Mouse (Mus musculus): Measurements from ENCODE around the gene Fbxw21. TPM values are rescaled to one million over a fixed set of nuclear protein-coding genes. Genes with fewer than 3 reads are reported as not detected.

Gene Fbxw21
- polyA plus RNA-seq, 1 experiment from 2014 or later: not detected

GRCm38 (mm10) chr9:109105648-109106047, 56.2 kb downstream of the Fbxw21 start:
- 91% methylated on average over 12 of the region's 12 CpGs for WGBS
- peaks cover 29% of the 10 kb centered on the region for H3K4me1 ChIP-seq (ENCODE audit: control insufficient read depth, insufficient read depth, low read length)
- no peak overlapping the region for H3K4me3 ChIP-seq (ENCODE audit: low read length)
- no peaks in the 10 kb centered on the region for H3K27me3 ChIP-seq (ENCODE audit: control insufficient read depth, insufficient read depth, low read length)
- no peak overlapping the region for H3K27ac ChIP-seq (ENCODE audit: low read depth, low read length)
- no peak overlapping the region for H3K4me2 ChIP-seq (replicated peaks; ENCODE audit: low read depth, low read length)
- H3K9ac ChIP-seq (ENCODE audit: low read depth, low read length): no peak overlapping the region
- no peaks in the 10 kb centered on the region for H3K9me3 ChIP-seq (ENCODE audit: control insufficient read depth, low read length)
- no peak for ATAC-seq (ENCODE audit: low FRiP score, low TSS enrichment)
- H3K36me3 ChIP-seq (ENCODE audit: control insufficient read depth, insufficient read depth, low read length): peaks cover 85% of the 10 kb centered on the region

- H3K4me3 ChIP-seq (ENCODE audit: low read length): no peak overlapping the region
- peaks cover 85% of the 10 kb centered on the region for H3K36me3 ChIP-seq (ENCODE audit: control insufficient read depth, insufficient read depth, low read length)
- no peak overlapping the region for H3K9ac ChIP-seq (ENCODE audit: low read depth, low read length)
- H3K27me3 ChIP-seq (ENCODE audit: control insufficient read depth, insufficient read depth, low read length): no peaks in the 10 kb centered on the region
- no peak for ATAC-seq (ENCODE audit: low FRiP score, low TSS enrichment)
- H3K9me3 ChIP-seq (ENCODE audit: control insufficient read depth, low read length): no peaks in the 10 kb centered on the region
- 73% methylated on average over 12 of the region's 12 CpGs for WGBS
- no peak overlapping the region for H3K27ac ChIP-seq (ENCODE audit: low read depth, low read length)
- H3K4me1 ChIP-seq (ENCODE audit: control insufficient read depth, insufficient read depth, low read length): peaks cover 33% of the 10 kb centered on the region
- H3K4me2 ChIP-seq (replicated peaks; ENCODE audit: low read depth, low read length): no peak overlapping the region
Observed at GRCm38 (mm10) chr9:109105011-109105410, 56.8 kb downstream of the Fbxw21 start.

- no peak for ATAC-seq (ENCODE audit: low FRiP score, low TSS enrichment)
- Histone ChIP-seq H3K27ac (ENCODE audit: low read depth, low read length) (no peak overlapping the region), H3K36me3 (ENCODE audit: control insufficient read depth, insufficient read depth, low read length) (peaks cover 80% of the 10 kb centered on the region), H3K9ac (ENCODE audit: low read depth, low read length) (no peak overlapping the region), H3K4me1 (ENCODE audit: control insufficient read depth, insufficient read depth, low read length) (peaks cover 39% of the 10 kb centered on the region), H3K4me2 (replicated peaks; ENCODE audit: low read depth, low read length) (no peak overlapping the region), H3K27me3 (ENCODE audit: control insufficient read depth, insufficient read depth, low read length) (no peaks in the 10 kb centered on the region), H3K9me3 (ENCODE audit: control insufficient read depth, low read length) (no peaks in the 10 kb centered on the region), H3K4me3 (ENCODE audit: low read length) (no peak overlapping the region)
- 90% methylated on average over 9 of the region's 9 CpGs for WGBS
Observed at GRCm38 (mm10) chr9:109104083-109104482, 57.8 kb downstream of the Fbxw21 start.

DNA sequence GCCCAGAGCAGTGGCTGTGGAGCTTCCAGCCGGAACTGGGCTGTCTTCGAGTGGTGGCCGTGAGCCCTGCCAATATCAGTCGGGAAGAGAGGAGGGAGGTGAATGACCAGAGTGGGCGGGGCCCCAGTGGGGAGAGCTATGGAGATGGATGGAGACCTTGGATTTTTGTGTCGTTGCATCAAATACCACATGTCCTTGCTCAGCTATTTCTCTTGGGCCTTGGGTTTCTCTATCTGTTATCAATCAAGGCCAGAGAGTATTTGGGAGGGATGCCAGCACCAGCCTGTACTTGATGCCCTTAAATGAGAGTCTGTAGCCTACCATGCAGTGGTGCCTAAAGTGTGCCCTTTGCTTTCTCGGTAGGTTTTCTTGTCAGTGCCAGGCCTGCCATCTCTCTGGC, 58.6 kb downstream of the Fbxw21 start:
- H3K27ac ChIP-seq (ENCODE audit: low read depth, low read length): no peak overlapping the region
- 69% methylated on average over 7 of the region's 7 CpGs for WGBS
- no peak overlapping the region for H3K4me3 ChIP-seq (ENCODE audit: low read length)
- H3K4me1 ChIP-seq (ENCODE audit: control insufficient read depth, insufficient read depth, low read length): peaks cover 48% of the 10 kb centered on the region
- no peak overlapping the region for H3K4me2 ChIP-seq (replicated peaks; ENCODE audit: low read depth, low read length)
- ATAC-seq (ENCODE audit: low FRiP score, low TSS enrichment): no peak
- no peak overlapping the region for H3K9ac ChIP-seq (ENCODE audit: low read depth, low read length)
- H3K36me3 ChIP-seq (ENCODE audit: control insufficient read depth, insufficient read depth, low read length): peaks cover 71% of the 10 kb centered on the region
- H3K9me3 ChIP-seq (ENCODE audit: control insufficient read depth, low read length): no peaks in the 10 kb centered on the region
- no peaks in the 10 kb centered on the region for H3K27me3 ChIP-seq (ENCODE audit: control insufficient read depth, insufficient read depth, low read length)

- Histone ChIP-seq H3K4me2 (replicated peaks; ENCODE audit: low read depth, low read length) (no peak overlapping the region), H3K27ac (ENCODE audit: low read depth, low read length) (no peak overlapping the region), H3K4me3 (ENCODE audit: low read length) (no peak overlapping the region), H3K9me3 (ENCODE audit: control insufficient read depth, low read length) (no peaks in the 10 kb centered on the region), H3K9ac (ENCODE audit: low read depth, low read length) (no peak overlapping the region), H3K4me1 (ENCODE audit: control insufficient read depth, insufficient read depth, low read length) (peaks cover 51% of the 10 kb centered on the region), H3K36me3 (ENCODE audit: control insufficient read depth, insufficient read depth, low read length) (peaks cover 65% of the 10 kb centered on the region), H3K27me3 (ENCODE audit: control insufficient read depth, insufficient read depth, low read length) (no peaks in the 10 kb centered on the region)
- no peak for ATAC-seq (ENCODE audit: low FRiP score, low TSS enrichment)
- 84% methylated on average over 3 of the region's 3 CpGs for WGBS
Observed at GRCm38 (mm10) chr9:109102541-109102940, 59.3 kb downstream of the Fbxw21 start.

GRCm38 (mm10) chr9:109101933-109102445, 59.9 kb downstream of the Fbxw21 start:
- no peak for ATAC-seq (ENCODE audit: low FRiP score, low TSS enrichment)
- H3K27me3 ChIP-seq (ENCODE audit: control insufficient read depth, insufficient read depth, low read length): no peaks in the 10 kb centered on the region
- H3K27ac ChIP-seq (ENCODE audit: low read depth, low read length): no peak overlapping the region
- H3K36me3 ChIP-seq (ENCODE audit: control insufficient read depth, insufficient read depth, low read length): peaks cover 62% of the 10 kb centered on the region
- no peak overlapping the region for H3K4me3 ChIP-seq (ENCODE audit: low read length)
- no peaks in the 10 kb centered on the region for H3K9me3 ChIP-seq (ENCODE audit: control insufficient read depth, low read length)
- H3K9ac ChIP-seq (ENCODE audit: low read depth, low read length): no peak overlapping the region; the same call in 1 of the 2 replicates
- H3K4me1 ChIP-seq (ENCODE audit: control insufficient read depth, insufficient read depth, low read length): peaks cover 52% of the 10 kb centered on the region
- H3K4me2 ChIP-seq (replicated peaks; ENCODE audit: low read depth, low read length): no peak overlapping the region
- WGBS: 89% methylated on average over 5 of the region's 5 CpGs

DNA sequence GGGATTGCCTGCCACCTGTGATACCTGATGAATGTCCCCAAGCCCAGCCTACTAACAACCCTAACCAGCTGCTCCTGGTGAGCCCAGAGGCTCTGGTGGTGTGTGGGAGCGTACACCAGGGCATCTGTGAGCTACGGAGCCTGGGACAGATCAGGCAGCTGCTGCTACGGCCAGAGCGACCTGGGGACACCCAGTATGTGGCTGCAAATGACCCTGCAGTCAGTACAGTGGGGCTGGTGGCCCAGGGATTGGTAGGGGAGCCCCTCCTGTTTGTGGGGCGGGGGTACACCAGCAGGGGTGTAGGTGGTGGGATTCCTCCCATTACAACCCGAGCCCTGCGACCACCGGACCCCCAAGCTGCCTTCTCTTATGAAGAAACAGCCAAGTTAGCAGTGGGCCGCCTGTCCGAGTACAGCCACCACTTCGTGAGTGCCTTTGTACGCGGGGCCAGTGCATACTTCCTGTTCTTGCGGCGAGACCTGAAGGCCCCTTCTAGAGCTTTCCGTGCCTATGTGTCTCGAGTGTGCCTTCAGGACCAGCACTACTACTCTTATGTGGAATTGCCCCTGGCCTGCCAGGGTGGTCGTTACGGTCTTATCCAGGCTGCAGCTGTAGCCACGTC, 61.4 kb downstream of the Fbxw21 start:
- WGBS: 88% methylated on average over 20 of the region's 20 CpGs
- Histone ChIP-seq H3K9me3 (ENCODE audit: control insufficient read depth, low read length) (no peaks in the 10 kb centered on the region), H3K36me3 (ENCODE audit: control insufficient read depth, insufficient read depth, low read length) (peaks cover 47% of the 10 kb centered on the region), H3K27ac (ENCODE audit: low read depth, low read length) (no peak overlapping the region), H3K4me2 (replicated peaks; ENCODE audit: low read depth, low read length) (no peak overlapping the region), H3K9ac (ENCODE audit: low read depth, low read length) (0 out of 2 replicates have a peak overlapping the region, but pooled peaks have one; percentile 2), H3K27me3 (ENCODE audit: control insufficient read depth, insufficient read depth, low read length) (no peaks in the 10 kb centered on the region), H3K4me1 (ENCODE audit: control insufficient read depth, insufficient read depth, low read length) (peaks cover 50% of the 10 kb centered on the region), H3K4me3 (ENCODE audit: low read length) (no peak overlapping the region)
- no peak for ATAC-seq (ENCODE audit: low FRiP score, low TSS enrichment)

DNA sequence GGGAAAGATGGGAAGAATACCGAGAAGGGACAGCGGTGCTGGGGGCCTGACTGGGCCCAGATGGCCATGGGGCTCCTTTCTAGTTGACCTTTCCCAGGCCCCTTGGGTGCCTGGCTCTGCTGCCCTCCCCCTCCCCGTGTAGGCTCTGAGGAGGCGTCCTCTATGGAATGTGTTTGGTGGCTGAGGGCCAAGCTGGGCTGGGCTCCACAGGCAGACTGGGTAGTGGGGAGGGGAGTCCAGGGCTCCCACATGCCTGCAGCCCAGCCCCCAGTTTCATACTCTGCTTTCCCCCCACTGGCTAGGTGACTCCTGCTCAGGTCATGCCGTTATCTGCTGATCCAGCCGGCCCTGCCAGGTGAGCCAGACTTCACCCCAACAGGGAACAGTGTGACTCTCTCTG, 62.9 kb downstream of the Fbxw21 start:
- Histone ChIP-seq H3K4me2 (replicated peaks; ENCODE audit: low read depth, low read length) (peak overlapping the region; percentile 15), H3K4me3 (ENCODE audit: low read length) (no peak overlapping the region), H3K27me3 (ENCODE audit: control insufficient read depth, insufficient read depth, low read length) (no peaks in the 10 kb centered on the region), H3K9me3 (ENCODE audit: control insufficient read depth, low read length) (no peaks in the 10 kb centered on the region), H3K9ac (ENCODE audit: low read depth, low read length) (peak overlapping the region; percentile 44), H3K27ac (ENCODE audit: low read depth, low read length) (peak overlapping the region; percentile 30; the same call in 1 of the 2 replicates), H3K36me3 (ENCODE audit: control insufficient read depth, insufficient read depth, low read length) (peaks cover 35% of the 10 kb centered on the region), H3K4me1 (ENCODE audit: control insufficient read depth, insufficient read depth, low read length) (peaks cover 50% of the 10 kb centered on the region)
- 34% methylated on average over 4 of the region's 6 CpGs for WGBS
- no peak for ATAC-seq (ENCODE audit: low FRiP score, low TSS enrichment)

DNA sequence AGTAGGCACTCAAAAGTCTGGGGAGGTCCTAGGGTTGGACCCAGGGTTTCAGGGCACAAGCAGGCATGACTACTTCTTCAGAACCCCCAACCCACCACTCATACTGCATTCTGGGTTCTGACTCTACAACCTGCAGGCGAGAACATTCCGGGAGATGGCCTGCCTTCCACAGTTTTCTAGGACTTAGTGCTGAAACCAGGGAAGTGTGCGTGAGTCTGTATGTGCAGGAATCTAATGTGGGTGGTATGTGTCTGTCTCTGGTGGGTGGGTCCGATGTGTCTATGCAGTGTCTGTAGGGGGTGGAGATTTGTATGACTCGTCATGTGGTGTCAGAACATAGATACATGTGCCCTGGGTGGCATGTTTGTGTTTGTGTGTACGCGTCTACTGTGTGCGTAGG, 63.5 kb downstream of the Fbxw21 start:
- H3K9me3 ChIP-seq (ENCODE audit: control insufficient read depth, low read length): no peaks in the 10 kb centered on the region
- H3K9ac ChIP-seq (ENCODE audit: low read depth, low read length): no peak overlapping the region
- peaks cover 56% of the 10 kb centered on the region for H3K4me1 ChIP-seq (ENCODE audit: control insufficient read depth, insufficient read depth, low read length)
- ATAC-seq (ENCODE audit: low FRiP score, low TSS enrichment): no peak
- peak overlapping the region; percentile 54 for H3K4me2 ChIP-seq (replicated peaks; ENCODE audit: low read depth, low read length)
- H3K27me3 ChIP-seq (ENCODE audit: control insufficient read depth, insufficient read depth, low read length): no peaks in the 10 kb centered on the region
- WGBS: 91% methylated on average over 8 of the region's 8 CpGs
- H3K36me3 ChIP-seq (ENCODE audit: control insufficient read depth, insufficient read depth, low read length): peaks cover 29% of the 10 kb centered on the region
- peak overlapping the region; percentile 99; the same call in 1 of the 2 replicates for H3K27ac ChIP-seq (ENCODE audit: low read depth, low read length)
- H3K4me3 ChIP-seq (ENCODE audit: low read length): no peak overlapping the region
